Mouse (Mus musculus) heart, postnatal 0 days (tissue): ENCODE data around the gene Plekhd1. TPM values are rescaled to one million over a fixed set of nuclear protein-coding genes. Genes with fewer than 3 reads are reported as not detected.

Source experiments
- ATAC-seq: fragments of 200-750 bp; cut with Nextera tagmentation; 2 replicates; pipeline ENCODE4 v1.8.0; 2017; ENCODE audit warnings: low read depth, moderate number of reproducible peaks, moderate library complexity; ENCODE audit not compliant: insufficient read depth
- DNase-seq: peaks from one replicate; pipeline ENCODE4 v3.0.0-alpha.2; 2016; ENCODE audit warnings: low spot score
- H3K27ac ChIP-seq: fragments of 300-500 bp; sonication (generic); 2 replicates; pipeline ENCODE4 v1.5.1; 2014; ENCODE audit warnings: low read depth, mild to moderate bottlenecking
- H3K27me3 ChIP-seq: fragments of 300-500 bp; sonication (generic); 2 replicates; pipeline ENCODE4 v1.6.1; 2014; ENCODE audit warnings: low read length, mixed read lengths; ENCODE audit not compliant: control insufficient read depth, insufficient read depth
- H3K36me3 ChIP-seq: fragments of 300-500 bp; sonication (generic); replicated peaks from 2 replicates; pipeline ENCODE4 v1.6.1; 2014; ENCODE audit warnings: low read length, mixed read lengths; ENCODE audit not compliant: control insufficient read depth, insufficient read depth
- H3K4me1 ChIP-seq: fragments of 300-500 bp; sonication (generic); 2 replicates; pipeline ENCODE4 v1.6.1; 2014; ENCODE audit warnings: antibody characterized with exemption; ENCODE audit not compliant: control insufficient read depth, insufficient read depth
- H3K4me2 ChIP-seq: fragments of 300-500 bp; sonication (generic); 2 replicates; pipeline ENCODE4 v1.6.1; 2014; ENCODE audit warnings: low read depth, mild to moderate bottlenecking, low read length, moderate library complexity
- H3K4me3 ChIP-seq: fragments of 300-500 bp; sonication (generic); 2 replicates; pipeline ENCODE4 v1.5.1; 2014; ENCODE audit warnings: low read depth, low read length
- H3K9ac ChIP-seq: fragments of 300-500 bp; sonication (generic); replicated peaks from 2 replicates; pipeline ENCODE4 v1.6.1; 2014; ENCODE audit warnings: low read depth, low read length, mixed read lengths
- H3K9me3 ChIP-seq: fragments of 300-500 bp; sonication (generic); replicated peaks from 2 replicates; pipeline ENCODE4 v1.6.1; 2016; ENCODE audit warnings: low read length; ENCODE audit not compliant: control insufficient read depth
- CTCF ChIP-seq: IDR thresholded peaks from 2 replicates; pipeline ENCODE4 v1.5.1; 2016; ENCODE audit warnings: antibody characterized with exemption, control low read depth, low read depth
- EP300 ChIP-seq: IDR thresholded peaks from 2 replicates; pipeline ENCODE4 v1.6.1; 2016; ENCODE audit warnings: antibody characterized with exemption, low read depth
- WGBS: fragments of 180-500 bp; shearing (Covaris S2); extraction: QIAGEN DNeasy Blood & Tissue Kit; methylation state at CpG from one replicate; pipeline ENCODE4 v1.1.7; 2014; 5-methylcytosine and 5-hydroxymethylcytosine counted together
- polyA plus RNA-seq: library from polyadenylated mRNA; unstranded; fragments of >200 nt; fragmentation: Nextera tagmentation; extraction: Ambion mirVana; gene quantifications from 2 replicates; pipeline ENCODE4 v1.2.1, GENCODE M21; 2015
- total RNA-seq: library from RNA; depleted of rRNA; stranded (reverse); fragments of >200 nt; gene quantifications from 2 replicates; pipeline ENCODE4 v1.2.3, GENCODE M21; 2014; ENCODE audit warnings: low replicate concordance

The Plekhd1 gene
- total and polyA plus RNA-seq, 2 experiments from 2014 or later = 0.19 to 2.3 TPM

GRCm38 (mm10) chr12:80706208-80706914 is 14.0 kb downstream of the Plekhd1 start:
- no peaks in the 10 kb centered on the region for H3K27me3 ChIP-seq
- H3K4me2 ChIP-seq = no peak overlapping the region
- no peak for DNase-seq
- H3K9ac ChIP-seq = no peak overlapping the region
- H3K36me3 ChIP-seq = no peaks in the 10 kb centered on the region
- no peak overlapping the region for H3K4me3 ChIP-seq
- 46% methylated on average over 11 of the region's 11 CpGs for WGBS
- no peak overlapping the region for H3K27ac ChIP-seq
- peaks cover 13% of the 10 kb centered on the region for H3K4me1 ChIP-seq
- no peaks in the 10 kb centered on the region for H3K9me3 ChIP-seq
- ATAC-seq = no peak
- TF ChIP-seq CTCF = no peak
- no peak for TF ChIP-seq EP300

GRCm38 (mm10) chr12:80706915-80707604 is 14.7 kb downstream of the Plekhd1 start:
- 37% methylated on average over 6 of the region's 6 CpGs for WGBS
- DNase-seq = no peak
- peaks cover 13% of the 10 kb centered on the region for H3K4me1 ChIP-seq
- no peak overlapping the region for H3K4me2 ChIP-seq
- no peak overlapping the region for H3K9ac ChIP-seq
- no peak overlapping the region for H3K27ac ChIP-seq
- no peak for ATAC-seq
- no peak overlapping the region for H3K4me3 ChIP-seq
- H3K27me3 ChIP-seq = no peaks in the 10 kb centered on the region
- TF ChIP-seq EP300 = no peak
- no peak for TF ChIP-seq CTCF
- H3K36me3 ChIP-seq = no peaks in the 10 kb centered on the region
- H3K9me3 ChIP-seq = no peaks in the 10 kb centered on the region

GRCm38 (mm10) chr12:80715915-80716314 is 23.5 kb downstream of the Plekhd1 start:
- H3K4me3 ChIP-seq = no peak overlapping the region
- H3K36me3 ChIP-seq = no peaks in the 10 kb centered on the region
- peak overlapping the region; percentile 70 for H3K27ac ChIP-seq
- peak; percentile 77 for ATAC-seq
- DNase-seq = peak; percentile 34
- no peak overlapping the region for H3K9ac ChIP-seq
- TF ChIP-seq CTCF = no peak
- no peak for TF ChIP-seq EP300
- 28% methylated on average over 6 of the region's 6 CpGs for WGBS
- 0 out of 2 replicates have a peak, but pooled peaks cover 2% of the 10 kb centered on the region for H3K4me1 ChIP-seq
- no peak overlapping the region for H3K4me2 ChIP-seq
- no peaks in the 10 kb centered on the region for H3K27me3 ChIP-seq
- no peaks in the 10 kb centered on the region for H3K9me3 ChIP-seq

- no peak for ATAC-seq
- Histone ChIP-seq H3K4me2 (no peak overlapping the region), H3K9ac (no peak overlapping the region), H3K27me3 (no peaks in the 10 kb centered on the region), H3K4me3 (no peak overlapping the region), H3K27ac (no peak overlapping the region), H3K4me1 (0 out of 2 replicates have a peak, but pooled peaks cover 2% of the 10 kb centered on the region), H3K36me3 (no peaks in the 10 kb centered on the region), H3K9me3 (no peaks in the 10 kb centered on the region)
- 49% methylated on average over 2 of the region's 2 CpGs for WGBS
- TF ChIP-seq EP300 (no peak), CTCF (no peak)
- no peak for DNase-seq
Observed at GRCm38 (mm10) chr12:80719141-80719540, 26.8 kb downstream of the Plekhd1 start.

GRCm38 (mm10) chr12:80720507-80720906 is 28.1 kb downstream of the Plekhd1 start:
- no peak overlapping the region for H3K4me2 ChIP-seq
- no peak for ATAC-seq
- TF ChIP-seq CTCF (no peak), EP300 (no peak)
- DNase-seq = no peak
- no peaks in the 10 kb centered on the region for H3K36me3 ChIP-seq
- H3K4me1 ChIP-seq = 0 out of 2 replicates have a peak, but pooled peaks cover 2% of the 10 kb centered on the region
- 0 out of 2 replicates have a peak, but pooled peaks cover 4% of the 10 kb centered on the region for H3K27me3 ChIP-seq
- no peak overlapping the region for H3K27ac ChIP-seq
- no peak overlapping the region for H3K9ac ChIP-seq
- H3K4me3 ChIP-seq = no peak overlapping the region
- 85% methylated on average over 12 of the region's 12 CpGs for WGBS
- no peaks in the 10 kb centered on the region for H3K9me3 ChIP-seq
